23 mouse cellular contexts compared by ENCODE assay signal in genomic region chrX:167340190-167340589, GRCm38 (mm10).
"Had no signal": no experiment of that assay in that cellular context is flagged by ENCODE, and none has a peak within 500 bp of the region (broad histone marks: within the 10 kb centered on the region; RNA-seq: fewer than 3 reads in every experiment).

No protein-coding gene starts in this region.

- ATAC-seq: hindbrain, postnatal 0 days; intestine, embryonic 16.5 days had no signal

- H3K36me3 ChIP-seq: heart, embryonic 13.5 days; heart, embryonic 15.5 days; hindbrain, embryonic 13.5 days; hindbrain, embryonic 15.5 days; kidney, embryonic 15.5 days; limb, embryonic 10.5 days; limb, embryonic 12.5 days had no signal

- H3K4me3 ChIP-seq: heart, adult 2 months; heart, embryonic 13.5 days; heart, embryonic 15.5 days; hindbrain, embryonic 13.5 days; hindbrain, embryonic 15.5 days; kidney, embryonic 15.5 days; limb, embryonic 10.5 days; limb, embryonic 12.5 days had no signal

- H3K27me3 ChIP-seq: heart, embryonic 13.5 days; heart, embryonic 15.5 days; hindbrain, embryonic 15.5 days had no signal

- DNase-seq: gastrocnemius, postnatal 14 days; gastrocnemius, postnatal 36 days; heart, adult 11 months; heart, adult 2 months; heart, postnatal 14 days; heart, postnatal 36 days; kidney, adult 11 months; kidney, adult 2 months; kidney, adult 9 months; kidney, postnatal 14 days; kidney, postnatal 36 days; layer of hippocampus, adult 9-11 months; layer of hippocampus, postnatal 36 days; liver had no signal

- H3K4me1 ChIP-seq: heart, embryonic 13.5 days; heart, embryonic 15.5 days; hindbrain, embryonic 13.5 days; hindbrain, embryonic 15.5 days; kidney, embryonic 15.5 days; limb, embryonic 10.5 days; limb, embryonic 12.5 days had no signal
